Mouse (Mus musculus): ENCODE measurements around the gene Impdh1.

DNA sequence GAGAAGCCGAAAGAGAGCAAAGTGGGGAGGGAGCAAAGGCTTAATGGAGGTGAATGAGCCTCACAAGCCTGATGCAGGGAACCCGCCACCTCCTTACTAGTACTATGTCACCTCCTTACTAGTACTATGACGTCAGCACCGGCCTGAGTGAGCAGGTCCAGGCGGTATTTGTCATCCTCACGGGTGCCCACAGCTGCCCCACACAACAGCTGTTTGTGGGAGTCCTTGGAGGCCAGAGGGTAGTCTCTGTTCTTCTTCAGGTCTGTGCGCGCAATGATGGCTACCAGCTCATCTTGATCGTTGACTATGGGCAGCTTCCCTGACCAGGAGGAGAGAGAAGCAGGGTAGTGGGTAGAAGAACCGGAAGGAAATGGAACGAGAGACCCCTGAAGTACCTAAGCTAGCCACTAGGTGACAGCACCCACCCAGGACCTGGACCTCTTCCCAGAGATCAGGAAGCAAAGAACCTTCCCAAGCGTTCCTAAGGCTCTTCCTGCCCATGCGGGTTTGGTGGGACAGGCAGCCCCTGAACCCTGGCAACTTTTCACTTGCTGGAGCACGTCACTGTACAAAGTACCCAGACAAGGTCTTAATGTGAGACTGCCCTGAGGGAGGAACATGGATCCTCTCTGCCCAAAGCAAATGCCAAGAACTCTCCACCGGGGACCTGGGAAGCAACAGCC is 11.1 kb downstream of the Impdh1 start:
- no peak for TF ChIP-seq POLR2A (IDR thresholded peaks at IDR 0.05; ENCODE audit: low read depth, low read length)
- peak; percentile 69; the same call in 1 of the 2 replicates for TF ChIP-seq CTCF (IDR thresholded peaks at IDR 0.05; ENCODE audit: extremely low read depth, insufficient read length, insufficient replicate concordance, low read depth, low read length)

All from small intestine, adult 2 months (tissue).